Mouse (Mus musculus) urinary bladder, postnatal 14 days (tissue): ENCODE results near the gene Dlk1.
"Not testable (repeated sequence)": the region's sequence is repeated elsewhere in the genome, so short reads cannot be mapped to it uniquely, and the experiment has no call there.

Source experiments
- DNase-seq: peaks from one replicate; pipeline ENCODE4 v3.0.0; 2021; ENCODE audit warnings: low spot score

The Dlk1 gene

GRCm38 (mm10) chr12:109475501-109475900 lies 22.9 kb downstream of the Dlk1 start:
- no peak for DNase-seq

- not testable (repeated sequence) for DNase-seq
Observed at GRCm38 (mm10) chr12:109486525-109486924, 33.9 kb downstream of the Dlk1 start.

GRCm38 (mm10) chr12:109491701-109492100 lies 39.1 kb downstream of the Dlk1 start:
- no peak for DNase-seq

GRCm38 (mm10) chr12:109493381-109493780 lies 40.8 kb downstream of the Dlk1 start:
- no peak for DNase-seq

GRCm38 (mm10) chr12:109495016-109495644 lies 42.5 kb downstream of the Dlk1 start:
- no peak for DNase-seq

- DNase-seq = no peak
Observed at GRCm38 (mm10) chr12:109496397-109496796, 43.8 kb downstream of the Dlk1 start.

GRCm38 (mm10) chr12:109500992-109501391 lies 48.4 kb downstream of the Dlk1 start:
- DNase-seq = no peak

GRCm38 (mm10) chr12:109502360-109503040 lies 49.9 kb downstream of the Dlk1 start:
- DNase-seq = no peak

GRCm38 (mm10) chr12:109507693-109508092 lies 55.1 kb downstream of the Dlk1 start:
- no peak for DNase-seq

- DNase-seq = no peak
Observed at GRCm38 (mm10) chr12:109508495-109509454, 56.2 kb downstream of the Dlk1 start.

- no peak for DNase-seq
Observed at GRCm38 (mm10) chr12:109509531-109510137, 57.0 kb downstream of the Dlk1 start.

- DNase-seq = no peak
Observed at GRCm38 (mm10) chr12:109510247-109510646, 57.6 kb downstream of the Dlk1 start.

- DNase-seq = no peak
Observed at GRCm38 (mm10) chr12:109511456-109511855, 58.8 kb downstream of the Dlk1 start.

GRCm38 (mm10) chr12:109512151-109512907 lies 59.7 kb downstream of the Dlk1 start:
- no peak for DNase-seq
